Mouse (Mus musculus): ENCODE measurements around the gene Dpp9.

- TF ChIP-seq POLR2A (IDR thresholded peaks at IDR 0.05; ENCODE audit: extremely low read depth, insufficient read depth, low read length) (no peak), CTCF (IDR thresholded peaks at IDR 0.05; ENCODE audit: low read depth, low read length) (no peak)
Measured at GRCm38 (mm10) chr17:56139355-56139754, 79.3 kb downstream of the Dpp9 start.

All from liver, adult 2 months (tissue).